Mouse (Mus musculus): ENCODE data around the gene Tmem230.

DNA sequence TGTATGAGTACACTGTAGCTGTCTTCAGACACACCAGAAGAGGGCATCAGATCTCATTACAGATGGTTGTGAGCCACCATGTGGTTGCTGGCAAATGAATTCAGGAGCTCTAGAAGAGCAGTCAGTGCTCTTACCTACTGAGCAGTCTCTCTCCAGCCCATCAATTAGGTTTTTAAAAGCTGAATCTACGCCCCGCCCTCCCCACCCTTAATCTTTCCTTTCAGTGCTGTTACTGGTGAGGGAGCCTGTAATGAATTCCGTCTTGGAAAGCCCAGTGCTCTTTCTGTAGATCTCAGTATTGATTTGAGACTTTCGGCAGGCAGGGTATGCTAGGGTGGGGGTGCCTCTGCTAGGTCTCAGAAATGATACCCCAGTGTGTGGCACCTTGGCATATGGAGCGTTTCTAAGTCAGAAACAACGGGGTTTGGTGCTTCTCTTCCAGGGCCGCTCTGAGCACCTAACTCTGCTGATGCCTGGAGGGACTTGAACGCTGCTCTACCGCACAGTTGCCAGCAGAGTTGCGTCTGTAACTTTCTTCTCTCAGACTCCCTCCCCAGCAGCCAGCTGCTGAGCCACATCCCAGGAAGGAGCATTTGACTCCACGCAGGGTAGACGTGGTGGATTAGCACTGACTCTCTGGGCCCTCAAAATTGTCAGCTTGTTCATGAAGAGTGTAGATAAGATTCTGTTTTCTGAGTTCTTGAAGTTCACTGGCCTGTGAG is 35.0 kb upstream of the Tmem230 start:
- TF ChIP-seq CTCF (IDR thresholded peaks at IDR 0.05; ENCODE audit: borderline replicate concordance, extremely low read depth, insufficient read depth, insufficient read length) (no peak), POLR2A (IDR thresholded peaks at IDR 0.05; ENCODE audit: borderline replicate concordance, extremely low read depth, insufficient read depth, insufficient read length, poor library complexity, severe bottlenecking) (no peak)

All from brain, embryonic 14.5 days (tissue).